Mouse (Mus musculus): ENCODE measurements around the gene Nutm1.

DNA sequence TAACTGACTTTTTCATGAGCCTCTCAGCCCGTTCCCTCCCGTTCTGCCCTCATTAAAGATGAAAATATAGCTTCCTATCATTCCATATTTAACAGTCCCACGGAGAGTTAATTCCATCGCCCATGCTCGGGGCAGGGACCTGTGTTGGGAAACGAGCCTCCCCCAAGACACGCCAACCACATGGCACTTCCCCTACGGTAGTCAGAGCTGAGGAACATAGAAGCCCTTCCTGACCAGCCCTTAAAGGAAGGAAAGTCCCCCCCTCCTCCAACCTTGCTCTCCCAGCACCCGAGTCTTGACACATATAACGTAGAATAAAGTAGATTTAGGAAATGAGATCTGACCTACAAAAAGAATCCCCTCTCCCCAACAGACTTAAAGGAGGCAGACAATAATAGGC is 11.8 kb downstream of the Nutm1 start:
- TF ChIP-seq EP300 (IDR thresholded peaks at IDR 0.05; ENCODE audit: low read depth) (no peak), CTCF (IDR thresholded peaks at IDR 0.05; ENCODE audit: low read depth) (no peak)
